Mouse (Mus musculus): ENCODE data around the gene Ube2q2. TPM values are rescaled to one million over a fixed set of nuclear protein-coding genes. Genes with fewer than 3 reads are reported as not detected.

Ube2q2 gene
- total and polyA plus RNA-seq, 2 experiments from 2014 or later, result 24.7 to 35.5 TPM

DNA sequence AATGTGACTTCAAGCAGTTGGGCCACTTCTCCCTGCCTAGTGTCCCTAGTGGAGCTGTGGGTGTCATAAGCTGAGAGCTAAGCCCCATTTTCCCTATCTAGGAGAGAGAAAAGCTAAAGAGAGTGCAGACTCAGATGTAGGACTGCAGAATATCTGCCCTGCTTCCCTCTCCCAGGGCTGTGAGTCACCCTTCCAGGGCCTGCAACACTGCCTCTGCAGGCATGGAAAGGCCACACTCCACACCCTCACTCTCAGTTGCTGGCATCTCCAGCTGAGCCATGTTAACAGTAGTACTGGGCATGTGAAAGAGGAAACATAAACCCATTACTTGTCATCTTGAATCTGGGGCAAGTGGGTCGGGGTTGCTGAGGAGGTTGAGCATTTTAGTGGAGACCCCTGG, 33.9 kb upstream of the Ube2q2 start:
- Histone ChIP-seq H3K9me3 (ENCODE audit: low read length) (no peaks in the 10 kb centered on the region), H3K9ac (replicated peaks; ENCODE audit: low read length) (no peak overlapping the region), H3K27ac (no peak overlapping the region), H3K4me1 (ENCODE audit: insufficient read depth, low read length) (no peaks in the 10 kb centered on the region), H3K27me3 (ENCODE audit: insufficient read depth, low read length) (no peaks in the 10 kb centered on the region), H3K36me3 (ENCODE audit: insufficient read depth, low read length) (no peaks in the 10 kb centered on the region), H3K4me2 (ENCODE audit: low read depth, low read length) (no peak overlapping the region), H3K4me3 (ENCODE audit: low read length) (no peak overlapping the region)
- DNase-seq (ENCODE audit: low spot score) (no peak), ATAC-seq (no peak)
- TF ChIP-seq CTCF (IDR thresholded peaks at IDR 0.05; ENCODE audit: low read depth), result no peak
- WGBS, result 77% methylated on average over 1 of the region's 1 CpGs

GRCm38 (mm10) chr9:55117293-55118055, 31.2 kb upstream of the Ube2q2 start:
- 74% methylated on average over 5 of the region's 5 CpGs for WGBS
- no peak for DNase-seq (ENCODE audit: low spot score)
- H3K36me3 ChIP-seq (ENCODE audit: insufficient read depth, low read length), result no peaks in the 10 kb centered on the region
- no peaks in the 10 kb centered on the region for H3K27me3 ChIP-seq (ENCODE audit: insufficient read depth, low read length)
- H3K4me1 ChIP-seq (ENCODE audit: insufficient read depth, low read length), result no peaks in the 10 kb centered on the region
- H3K4me2 ChIP-seq (ENCODE audit: low read depth, low read length), result no peak overlapping the region
- H3K27ac ChIP-seq, result no peak overlapping the region
- no peak for ATAC-seq
- no peaks in the 10 kb centered on the region for H3K9me3 ChIP-seq (ENCODE audit: low read length)
- TF ChIP-seq CTCF (IDR thresholded peaks at IDR 0.05; ENCODE audit: low read depth), result no peak
- H3K4me3 ChIP-seq (ENCODE audit: low read length), result no peak overlapping the region
- no peak overlapping the region for H3K9ac ChIP-seq (replicated peaks; ENCODE audit: low read length)

DNA sequence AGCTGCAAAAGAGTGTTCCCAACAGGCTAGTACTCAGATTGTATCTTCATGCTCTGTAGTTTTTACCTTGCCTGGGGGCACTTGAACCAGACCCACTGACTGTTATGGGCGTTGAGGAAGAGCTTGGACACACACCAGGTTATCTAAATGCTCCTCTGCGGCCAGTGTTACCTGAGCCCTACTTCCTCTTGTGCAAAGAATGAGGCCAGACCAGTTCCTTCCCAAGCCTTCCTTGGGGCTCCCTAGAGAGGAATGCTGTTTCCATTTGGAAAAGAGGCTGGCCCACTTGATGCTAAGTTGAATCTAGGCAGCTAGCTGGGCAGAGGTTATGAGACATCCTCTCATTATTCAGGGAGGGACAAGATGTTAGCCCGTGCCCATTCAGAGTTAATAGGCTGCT, 26.1 kb upstream of the Ube2q2 start:
- 71% methylated on average over 3 of the region's 3 CpGs for WGBS
- no peak overlapping the region for H3K9ac ChIP-seq (replicated peaks; ENCODE audit: low read length)
- DNase-seq (ENCODE audit: low spot score), result no peak
- H3K4me3 ChIP-seq (ENCODE audit: low read length), result no peak overlapping the region
- TF ChIP-seq CTCF (IDR thresholded peaks at IDR 0.05; ENCODE audit: low read depth), result no peak
- H3K36me3 ChIP-seq (ENCODE audit: insufficient read depth, low read length), result no peaks in the 10 kb centered on the region
- no peaks in the 10 kb centered on the region for H3K9me3 ChIP-seq (ENCODE audit: low read length)
- no peak overlapping the region for H3K4me2 ChIP-seq (ENCODE audit: low read depth, low read length)
- no peak overlapping the region for H3K27ac ChIP-seq
- no peaks in the 10 kb centered on the region for H3K27me3 ChIP-seq (ENCODE audit: insufficient read depth, low read length)
- no peaks in the 10 kb centered on the region for H3K4me1 ChIP-seq (ENCODE audit: insufficient read depth, low read length)
- ATAC-seq, result no peak

DNA sequence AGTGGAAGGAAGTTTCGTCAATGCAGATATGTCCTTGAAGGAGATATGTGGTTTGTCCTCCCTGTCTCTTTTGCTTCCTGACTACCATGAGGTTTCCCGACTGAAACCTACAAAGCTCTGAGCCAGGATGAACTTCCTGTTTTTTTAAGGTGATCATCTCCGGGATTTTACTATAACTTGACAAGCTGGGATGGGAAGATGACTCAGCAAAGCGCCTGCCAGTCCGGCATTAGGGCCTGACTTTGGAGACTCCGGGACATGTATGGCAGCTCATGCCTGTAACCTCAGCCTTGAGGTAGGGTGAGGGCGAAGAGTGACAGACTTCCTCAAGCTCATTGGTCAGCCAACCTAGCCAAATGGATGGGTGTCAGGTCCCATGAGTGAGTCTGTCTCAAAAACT, 22.9 kb upstream of the Ube2q2 start:
- DNase-seq (ENCODE audit: low spot score) (no peak), ATAC-seq (no peak)
- Histone ChIP-seq H3K4me3 (ENCODE audit: low read length) (no peak overlapping the region), H3K27me3 (ENCODE audit: insufficient read depth, low read length) (no peaks in the 10 kb centered on the region), H3K4me1 (ENCODE audit: insufficient read depth, low read length) (no peaks in the 10 kb centered on the region), H3K9ac (replicated peaks; ENCODE audit: low read length) (no peak overlapping the region), H3K9me3 (ENCODE audit: low read length) (no peaks in the 10 kb centered on the region), H3K36me3 (ENCODE audit: insufficient read depth, low read length) (no peaks in the 10 kb centered on the region), H3K4me2 (ENCODE audit: low read depth, low read length) (no peak overlapping the region), H3K27ac (no peak overlapping the region)
- 88% methylated on average over 7 of the region's 7 CpGs for WGBS
- TF ChIP-seq CTCF (IDR thresholded peaks at IDR 0.05; ENCODE audit: low read depth), result no peak

- H3K27me3 ChIP-seq (ENCODE audit: insufficient read depth, low read length), result no peaks in the 10 kb centered on the region
- no peak overlapping the region for H3K4me2 ChIP-seq (ENCODE audit: low read depth, low read length)
- no peak overlapping the region for H3K4me3 ChIP-seq (ENCODE audit: low read length)
- ATAC-seq (no peak), DNase-seq (ENCODE audit: low spot score) (no peak)
- 90% methylated on average over 1 of the region's 1 CpGs for WGBS
- TF ChIP-seq CTCF (IDR thresholded peaks at IDR 0.05; ENCODE audit: low read depth), result no peak
- H3K9ac ChIP-seq (replicated peaks; ENCODE audit: low read length), result no peak overlapping the region
- no peaks in the 10 kb centered on the region for H3K4me1 ChIP-seq (ENCODE audit: insufficient read depth, low read length)
- no peak overlapping the region for H3K27ac ChIP-seq
- no peaks in the 10 kb centered on the region for H3K36me3 ChIP-seq (ENCODE audit: insufficient read depth, low read length)
- H3K9me3 ChIP-seq (ENCODE audit: low read length), result no peaks in the 10 kb centered on the region
Observed at GRCm38 (mm10) chr9:55126295-55126694, 22.4 kb upstream of the Ube2q2 start.

DNA sequence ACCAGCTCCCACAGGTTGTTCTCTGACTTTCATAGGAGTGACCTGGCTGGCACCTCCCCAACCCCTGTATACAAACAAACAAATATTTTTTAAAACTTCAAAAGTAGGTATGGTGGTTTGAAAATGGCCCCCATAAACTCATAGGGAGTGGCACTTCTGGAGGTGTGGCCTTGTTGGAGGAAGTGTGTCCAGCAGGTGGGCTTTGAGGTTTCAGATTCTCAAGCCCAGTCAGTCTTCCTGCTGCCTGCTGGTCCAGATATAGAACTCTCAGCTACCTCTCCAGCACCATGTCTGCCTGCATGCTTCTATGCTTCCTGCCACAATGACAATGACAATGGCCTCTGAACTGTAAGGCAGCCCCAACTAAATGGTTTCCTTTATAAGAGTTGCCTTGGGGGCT, 16.8 kb upstream of the Ube2q2 start:
- Histone ChIP-seq H3K27me3 (ENCODE audit: insufficient read depth, low read length) (no peaks in the 10 kb centered on the region), H3K4me1 (ENCODE audit: insufficient read depth, low read length) (no peaks in the 10 kb centered on the region), H3K4me3 (ENCODE audit: low read length) (no peak overlapping the region), H3K9ac (replicated peaks; ENCODE audit: low read length) (no peak overlapping the region), H3K27ac (no peak overlapping the region), H3K4me2 (ENCODE audit: low read depth, low read length) (no peak overlapping the region), H3K36me3 (ENCODE audit: insufficient read depth, low read length) (no peaks in the 10 kb centered on the region), H3K9me3 (ENCODE audit: low read length) (no peaks in the 10 kb centered on the region)
- DNase-seq (ENCODE audit: low spot score) (no peak), ATAC-seq (no peak)
- no peak for TF ChIP-seq CTCF (IDR thresholded peaks at IDR 0.05; ENCODE audit: low read depth)

GRCm38 (mm10) chr9:55136576-55136975, 12.1 kb upstream of the Ube2q2 start:
- WGBS, result 45% methylated on average over 5 of the region's 5 CpGs
- ATAC-seq, result no peak
- H3K9ac ChIP-seq (replicated peaks; ENCODE audit: low read length), result no peak overlapping the region

More at GRCm38 (mm10) chr9:55136576-55136975, 12.1 kb upstream of the Ube2q2 start:
- H3K9me3 ChIP-seq (ENCODE audit: low read length), result no peaks in the 10 kb centered on the region
- no peak for DNase-seq (ENCODE audit: low spot score)
- H3K27ac ChIP-seq, result no peak overlapping the region
- H3K4me3 ChIP-seq (ENCODE audit: low read length), result no peak overlapping the region
- no peaks in the 10 kb centered on the region for H3K36me3 ChIP-seq (ENCODE audit: insufficient read depth, low read length)
- no peak overlapping the region for H3K4me2 ChIP-seq (ENCODE audit: low read depth, low read length)
- TF ChIP-seq CTCF (IDR thresholded peaks at IDR 0.05; ENCODE audit: low read depth), result no peak
- no peaks in the 10 kb centered on the region; the same call in 1 of the 2 replicates for H3K4me1 ChIP-seq (ENCODE audit: insufficient read depth, low read length)
- H3K27me3 ChIP-seq (ENCODE audit: insufficient read depth, low read length), result no peaks in the 10 kb centered on the region
